ENCODE assay signal across 8 mouse cellular contexts in genomic region chr4:57275116-57275743, GRCm38 (mm10). TPM values are rescaled to one million over a fixed set of nuclear protein-coding genes. Genes with fewer than 3 reads are reported as not detected.
DNase-seq lines count a peak whose midpoint lies in the region; ATAC-seq lines count a peak whose summit lies in the region.

No protein-coding gene starts in this region.

- no peaks in the 10 kb centered on the region for H3K36me3 ChIP-seq in hindbrain, embryonic 14.5 days (replicated peaks; ENCODE audit: control insufficient read depth, insufficient read depth)

- peaks cover 3% of the 10 kb centered on the region; the same call in 1 of the 2 replicates for H3K27me3 ChIP-seq in hindbrain, embryonic 14.5 days (ENCODE audit: control insufficient read depth, insufficient read depth, low read length)

- H3K4me3 ChIP-seq in hindbrain, embryonic 14.5 days (replicated peaks; ENCODE audit: low read length), result no peak overlapping the region

- DNase-seq in adrenal gland, adult (ENCODE audit: inconsistent age in 2 of 2, low spot score in 1 of 2), result peak; percentile 77 to 91
- DNase-seq in adrenal gland, postnatal 4 days (ENCODE audit: low spot score in 2 of 2), result no peak
- peak; percentile 49 for DNase-seq in c-Kit-positive CD71-negative TER-119-negative erythroid progenitor cells, embryonic 14.5 days (ENCODE audit: low read depth)
- DNase-seq in fibroblast of lung, adult 2 months (ENCODE audit: low read depth), result peak; percentile 30
- DNase-seq in hindbrain, embryonic 14.5 days (ENCODE audit: low spot score), result peak; percentile 93
- peak; percentile 54 for DNase-seq in left cerebral cortex, adult 11 months (ENCODE audit: low spot score)
- peak; percentile 84 for DNase-seq in mesoderm, embryonic 11.5 days (ENCODE audit: low read depth, low spot score)
- peak; percentile 68 for DNase-seq in skeletal muscle tissue, adult 2 months (ENCODE audit: low read depth, low spot score)

- H3K4me1 ChIP-seq in hindbrain, embryonic 14.5 days (replicated peaks; ENCODE audit: control insufficient read depth, insufficient read depth, low read length), result peaks cover 13% of the 10 kb centered on the region; the same call in 1 of the 2 replicates

- peak overlapping the region; percentile 43 for H3K9ac ChIP-seq in hindbrain, embryonic 14.5 days

- peak overlapping the region; percentile 75 for H3K27ac ChIP-seq in hindbrain, embryonic 14.5 days

- H3K4me2 ChIP-seq in hindbrain, embryonic 14.5 days (replicated peaks), result peak overlapping the region; percentile 29; the same call in 1 of the 2 replicates

- no peaks in the 10 kb centered on the region for H3K9me3 ChIP-seq in hindbrain, embryonic 14.5 days (ENCODE audit: control insufficient read depth, low read length)

- WGBS in hindbrain, embryonic 14.5 days, result 6% methylated on average over 8 of the region's 8 CpGs

- ATAC-seq in hindbrain, embryonic 14.5 days (ENCODE audit: low FRiP score), result peak; percentile 89

RNA-seq across cellular contexts. Expression of gene Ptpn3, which starts 26.4 kb away (rescaled TPM):
- total RNA-seq in adrenal gland, postnatal 4 days (2021), result 10 to 100 TPM; 29.0 to 34.7 TPM
- 4.6 and 5.5 TPM in 2 replicates for polyA plus RNA-seq in hindbrain, embryonic 14.5 days (2014; fragmentation: Nextera tagmentation; extraction: Ambion mirVana)

Comparison
In these comparisons a context has a peak if more than half of its experiments do, and no peak if none do; other contexts are left out.
1. DNase-seq: peak in adrenal gland, adult (2 of 2), c-Kit-positive CD71-negative TER-119-negative erythroid progenitor cells, embryonic 14.5 days (single experiment), fibroblast of lung, adult 2 months (single experiment), hindbrain, embryonic 14.5 days (single experiment), left cerebral cortex, adult 11 months (single experiment), mesoderm, embryonic 11.5 days (single experiment) and skeletal muscle tissue, adult 2 months (single experiment); none in adrenal gland, postnatal 4 days (0 of 2).